Mouse (Mus musculus) mouse trophoblast stem cell (cell line): ENCODE data around the gene Gm20918.
"Not testable (repeated sequence)": the region's sequence is repeated elsewhere in the genome, so short reads cannot be mapped to it uniquely, and the experiment has no call there.

Experiments used
- in situ Hi-C, 2 experiments: fragments of 300-500 bp; cut with MseI, MboI; formaldehyde crosslinking; loops; 2 replicates in 1 of 2; 3 replicates in 1 of 2; pipeline ENCODE4 v1.15.1; 2025

Gm20918 gene

DNA sequence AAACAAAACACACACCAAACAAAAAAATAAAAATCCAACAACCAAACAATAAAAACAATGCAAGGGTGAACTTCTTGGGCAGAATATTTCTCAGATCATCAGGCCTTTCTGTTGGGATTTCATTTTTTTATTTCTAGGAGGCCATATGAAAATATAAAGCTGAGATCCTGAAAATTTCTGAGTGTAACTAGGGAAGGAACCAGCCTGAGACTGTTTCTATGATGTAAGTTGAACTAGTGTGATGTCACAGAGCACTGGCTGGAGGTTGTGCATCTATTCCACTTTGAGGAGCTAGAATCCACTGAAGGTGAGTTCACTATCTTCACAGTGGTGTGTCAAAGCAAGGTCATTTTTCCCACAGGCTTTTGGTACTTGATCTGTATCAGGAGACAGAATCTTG, at the start of gene Gm20918:
Gene Gm20918, plus strand, starts transcription at position 301 of the 400 bp plus-strand sequence.
- in situ Hi-C loops = not testable (repeated sequence)
